Mouse (Mus musculus): ENCODE data around the gene Leng1.

Leng1 gene

DNA sequence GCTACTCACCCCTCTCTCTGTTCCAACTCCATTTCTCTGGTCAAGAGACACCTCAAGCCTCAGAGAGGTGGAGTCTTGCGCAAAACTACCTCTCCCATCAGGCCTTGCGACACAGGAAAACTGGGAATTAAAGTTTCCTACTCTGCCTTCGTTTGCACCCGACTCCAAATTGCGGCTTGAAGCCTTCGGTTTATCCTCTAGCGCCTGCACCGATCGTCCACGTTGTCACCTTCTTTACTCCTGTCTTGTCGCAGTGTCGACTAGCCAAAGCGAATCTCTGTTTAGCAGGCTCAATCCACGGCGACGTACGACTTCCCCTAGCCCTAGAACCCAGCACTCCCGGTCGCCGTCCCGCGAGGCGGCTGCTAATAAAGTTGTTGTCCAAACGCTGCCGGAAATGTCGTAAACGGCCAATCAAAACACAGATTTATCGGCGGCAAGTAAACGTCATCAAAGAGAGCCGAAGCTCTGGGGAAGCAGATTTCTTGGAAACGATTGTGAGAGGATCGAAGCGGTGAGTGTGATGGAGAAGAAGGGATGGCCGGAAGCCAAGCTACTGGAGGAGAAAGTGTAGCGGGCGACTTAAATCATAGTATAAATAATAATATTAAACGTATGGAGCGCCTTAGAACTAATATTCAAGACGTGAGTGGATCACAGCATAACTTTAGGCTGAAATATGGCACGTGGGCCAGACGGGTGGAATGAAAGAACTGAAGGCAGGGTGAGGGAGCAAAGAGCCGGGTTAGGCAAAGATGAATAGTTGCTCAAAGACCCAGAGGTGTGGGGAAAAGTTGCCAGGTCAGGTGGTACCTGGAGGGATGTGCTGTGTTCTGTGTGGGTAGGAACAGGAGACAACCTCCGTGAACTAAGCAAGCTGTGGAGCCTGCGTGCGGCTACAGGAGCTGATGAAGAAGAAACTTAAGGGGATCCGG lies 35.8 kb downstream of the Leng1 start, which contains the start of the genes Tfpt and Prpf31:
TSS of gene Tfpt (minus strand) at position 387 of the 935 bp plus-strand sequence.
TSS of gene Prpf31 (plus strand) at position 443 of the 935 bp plus-strand sequence.
- peak; percentile 98 for DNase-seq (ENCODE audit: low spot score)

DNA sequence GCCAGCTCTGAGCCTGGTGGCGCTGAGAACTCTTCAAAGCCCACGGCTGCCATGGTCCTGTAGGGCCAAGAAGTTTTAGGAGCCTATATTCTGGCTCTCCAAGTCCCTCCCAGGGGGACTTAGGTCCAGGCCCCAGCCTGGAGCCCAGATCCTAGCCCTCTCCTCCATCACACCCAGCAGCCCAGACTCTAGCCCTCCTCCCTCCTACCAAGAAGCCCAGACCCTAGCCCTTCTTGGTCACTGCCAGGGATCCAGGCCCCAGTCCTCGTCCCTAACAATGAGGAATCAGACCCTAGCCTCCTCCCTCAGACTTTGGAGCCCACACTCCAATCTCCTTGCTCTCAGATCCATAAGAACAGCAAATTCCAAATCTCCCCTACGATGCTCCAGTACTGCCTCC lies 36.6 kb downstream of the Leng1 start:
- no peak for DNase-seq (ENCODE audit: low spot score)

DNA sequence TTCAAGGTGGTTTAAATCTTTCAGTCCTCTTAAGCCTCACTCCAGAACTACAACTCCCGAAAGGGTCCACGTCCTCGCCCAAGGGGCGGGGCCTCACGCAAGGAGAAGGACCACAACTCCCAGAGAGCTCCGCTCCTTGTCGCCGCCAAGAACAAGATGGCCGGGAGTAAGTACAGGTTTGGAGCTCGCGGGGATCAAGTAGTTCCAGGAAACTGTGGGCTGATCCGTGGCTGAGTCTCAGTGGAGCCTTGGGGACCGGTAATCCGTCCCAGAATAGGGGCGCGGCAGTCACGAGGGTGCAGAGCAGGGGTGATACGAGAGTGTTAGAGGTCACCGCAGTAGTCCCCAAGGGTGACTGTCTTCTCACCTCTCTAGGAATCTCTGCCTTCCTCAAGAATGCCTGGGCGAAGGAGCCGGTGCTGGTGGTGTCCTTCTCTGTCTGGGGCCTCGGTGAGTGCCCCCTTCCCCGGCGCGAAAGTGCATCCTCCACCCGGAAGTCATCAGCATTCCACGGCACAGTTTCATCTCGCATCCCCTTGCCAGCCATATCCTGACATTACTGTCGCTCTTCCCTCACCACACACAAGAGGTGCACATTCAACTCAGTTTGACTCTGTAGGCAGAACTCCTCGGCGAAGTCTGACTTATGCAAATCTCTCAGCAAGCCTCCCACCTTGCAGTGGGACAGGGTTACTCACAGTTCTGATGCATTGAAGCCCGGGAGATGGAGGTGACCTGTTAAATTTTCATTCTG lies 48.2 kb downstream of the Leng1 start, which contains the start of gene Ndufa3:
TSS of gene Ndufa3 (plus strand) at position 132 of the 754 bp plus-strand sequence.
- peak; percentile 92 for DNase-seq (ENCODE audit: low spot score)

GRCm38 (mm10) chr7:3616389-3617241 lies 49.0 kb downstream of the Leng1 start:
- no peak for DNase-seq (ENCODE audit: low spot score)

GRCm38 (mm10) chr7:3616057-3616388 lies 49.6 kb downstream of the Leng1 start, which contains the start of gene Oscar:
Gene Oscar, minus strand, starts transcription at chr7:3616157.
- no peak for DNase-seq (ENCODE audit: low spot score)

GRCm38 (mm10) chr7:3614021-3614420 lies 51.6 kb downstream of the Leng1 start:
- DNase-seq (ENCODE audit: low spot score) = no peak

GRCm38 (mm10) chr7:3611006-3611405 lies 54.6 kb downstream of the Leng1 start:
- no peak for DNase-seq (ENCODE audit: low spot score)

GRCm38 (mm10) chr7:3610437-3610836 lies 55.2 kb downstream of the Leng1 start:
- no peak for DNase-seq (ENCODE audit: low spot score)
